Mouse (Mus musculus) gastrocnemius, postnatal 14 days (tissue): ENCODE measurements around the gene Sestd1. TPM values are rescaled to one million over a fixed set of nuclear protein-coding genes. Genes with fewer than 3 reads are reported as not detected.

Source experiments
- DNase-seq: peaks from one replicate; pipeline ENCODE4 v3.0.0; 2021; ENCODE audit warnings: mixed read lengths
- intact Hi-C: fragments of 180-260 bp; cut with DNase I; formaldehyde crosslinking; loops from one replicate; pipeline ENCODE4 v1.15.1; 2025; ENCODE audit warnings: low total_unique reads
- total RNA-seq, 2 experiments: library from RNA; stranded (reverse); gene quantifications; 2 replicates each; pipeline ENCODE4 v1.2.3; 2021

The Sestd1 gene
- total RNA-seq, 2 experiments from 2014 or later: 11.0 to 11.1 TPM

GRCm38 (mm10) chr2:77157546-77157945 is 122.8 kb downstream of the Sestd1 start:
- DNase-seq: no peak
- intact Hi-C loops: no loop called here

DNA sequence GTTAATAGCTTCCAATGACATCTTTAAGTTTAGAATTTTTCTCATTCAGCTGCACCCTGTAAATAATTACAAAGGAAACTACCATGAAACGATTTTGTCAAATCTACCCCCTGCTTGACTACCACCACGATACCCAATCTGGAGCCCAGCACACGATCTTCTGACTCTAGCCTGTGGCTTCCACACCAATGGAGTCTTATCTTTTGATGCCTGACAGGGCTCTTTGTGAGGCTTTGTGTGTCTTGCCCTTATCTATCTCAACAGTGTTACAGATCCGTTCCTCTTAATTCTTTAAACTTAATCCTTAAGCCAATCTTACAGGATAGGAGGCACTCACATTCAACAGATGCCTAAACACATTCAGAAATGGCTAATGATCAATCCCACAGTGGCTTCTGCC is 126.3 kb downstream of the Sestd1 start:
- no peak for DNase-seq
- intact Hi-C loops: no loop called here

DNA sequence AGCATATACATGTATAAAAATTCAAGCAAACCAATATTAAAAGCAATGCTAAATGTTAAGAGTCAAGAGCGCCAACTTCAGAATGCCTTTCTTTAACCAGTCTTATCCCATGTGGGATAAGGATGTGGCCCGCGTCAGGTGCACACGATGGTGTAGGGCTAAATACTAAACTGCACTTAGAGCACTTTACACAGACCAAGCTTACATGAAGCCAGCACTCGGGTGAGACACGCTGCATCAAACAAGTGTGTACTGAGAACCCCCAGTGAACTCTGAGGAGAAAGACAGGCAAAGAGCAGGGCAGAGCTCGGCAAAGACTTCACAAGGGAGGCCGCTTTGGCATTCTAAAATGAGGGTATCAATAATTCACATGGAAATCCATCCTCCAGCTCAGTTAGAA is 129.1 kb downstream of the Sestd1 start:
- intact Hi-C loops: no loop called here
- no peak for DNase-seq

DNA sequence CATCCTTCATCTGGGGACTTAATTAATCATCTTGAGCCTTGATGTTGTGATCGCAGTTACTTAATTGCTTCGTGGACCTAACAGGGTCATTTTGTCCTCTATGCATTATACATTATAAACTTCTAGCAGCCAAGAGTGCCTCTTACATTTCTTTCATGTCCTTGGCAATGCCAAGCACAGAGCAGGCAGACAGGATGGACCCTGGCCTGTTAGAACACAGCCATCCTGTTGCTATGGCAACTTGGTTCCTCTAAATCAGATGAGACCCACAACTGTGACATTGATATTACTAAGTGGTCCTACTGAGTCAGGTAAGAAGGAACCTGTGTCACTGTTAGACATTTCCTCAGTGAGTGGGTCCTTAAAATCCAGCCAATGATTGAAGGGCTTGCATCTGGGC is 130.8 kb downstream of the Sestd1 start:
- intact Hi-C loops: no loop called here
- no peak for DNase-seq

DNA sequence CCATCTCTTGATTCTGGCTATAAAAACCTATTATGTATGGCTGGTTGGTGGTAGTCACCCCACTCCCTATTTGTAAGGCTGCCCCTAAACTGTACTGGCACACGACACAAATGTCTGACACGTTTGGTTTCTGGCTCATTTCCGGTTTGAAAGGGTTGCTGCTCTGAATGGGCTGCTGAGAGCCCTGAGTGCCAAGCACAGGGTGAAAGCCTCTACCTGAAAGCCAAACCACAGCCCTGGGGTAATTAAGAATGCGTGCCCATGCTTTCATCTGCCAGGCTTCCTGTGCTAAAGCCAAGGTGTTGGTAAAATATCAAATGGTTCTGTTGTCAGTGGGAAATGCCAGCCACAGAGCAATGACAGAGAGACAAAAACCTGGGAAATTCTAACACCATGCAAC is 132.2 kb downstream of the Sestd1 start:
- no peak for DNase-seq
- intact Hi-C loops: no loop called here

DNA sequence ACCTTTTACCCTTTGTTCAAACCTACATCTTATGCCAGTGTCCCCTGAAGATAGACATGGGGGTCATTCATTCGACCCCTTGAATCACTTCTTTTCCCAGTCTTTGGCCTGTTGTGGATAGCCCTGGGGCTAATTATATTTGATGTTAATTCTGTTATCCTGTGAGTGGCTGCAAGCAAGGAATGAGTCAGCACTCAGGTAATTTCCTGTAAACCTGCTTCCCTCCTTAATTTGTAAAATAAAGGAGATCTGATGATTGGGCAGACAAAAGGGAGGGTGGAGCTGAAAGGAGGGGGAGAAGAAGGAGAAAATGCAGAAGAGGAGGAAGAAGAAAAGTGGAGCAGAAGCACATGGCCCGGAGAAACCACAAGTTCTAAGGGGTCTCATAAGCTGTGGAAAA is 133.4 kb downstream of the Sestd1 start:
- intact Hi-C loops: no loop called here
- no peak for DNase-seq

DNA sequence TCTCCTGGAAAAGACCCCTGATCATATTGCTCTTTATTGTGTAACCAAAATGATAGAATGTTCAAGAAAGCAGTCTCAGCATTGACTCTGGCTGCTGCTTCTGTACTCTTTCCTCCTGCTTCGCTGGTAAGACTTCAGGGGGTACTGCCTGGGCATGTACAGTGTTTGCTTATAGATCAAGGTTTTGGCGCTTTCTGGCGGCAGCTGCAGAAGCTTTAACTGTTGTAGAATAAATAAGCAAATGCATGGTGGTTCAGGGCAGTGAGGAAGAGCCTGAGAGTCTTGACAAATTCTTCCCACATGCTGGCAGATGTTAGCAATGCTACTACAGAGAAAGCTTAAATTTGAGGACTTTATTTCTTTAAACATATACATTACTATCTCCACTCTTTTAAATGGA is 134.1 kb downstream of the Sestd1 start:
- intact Hi-C loops: no loop called here
- DNase-seq: no peak

DNA sequence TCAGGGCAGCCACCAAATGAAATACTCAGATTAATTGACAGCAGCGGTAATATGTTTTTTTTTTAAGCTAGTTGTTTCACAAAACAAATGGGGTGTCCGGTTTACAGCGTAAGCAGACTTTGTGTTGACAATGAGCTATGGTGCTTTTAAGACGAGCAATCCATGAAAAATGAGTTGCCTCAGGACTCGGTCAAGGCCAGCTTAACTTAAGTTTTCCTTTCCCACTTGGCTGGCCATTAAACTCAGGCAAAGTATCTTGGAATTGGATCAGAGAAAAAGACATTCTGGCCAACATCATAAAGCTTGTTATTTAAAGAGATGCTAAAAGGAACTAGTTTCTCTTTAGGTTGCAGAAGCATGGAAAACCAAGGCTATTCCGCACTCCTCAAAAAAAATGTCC is 136.9 kb downstream of the Sestd1 start:
- no peak for DNase-seq
- intact Hi-C loops: no loop called here

GRCm38 (mm10) chr2:77138879-77139278 is 141.5 kb downstream of the Sestd1 start:
- intact Hi-C loops: no loop called here
- DNase-seq: no peak

DNA sequence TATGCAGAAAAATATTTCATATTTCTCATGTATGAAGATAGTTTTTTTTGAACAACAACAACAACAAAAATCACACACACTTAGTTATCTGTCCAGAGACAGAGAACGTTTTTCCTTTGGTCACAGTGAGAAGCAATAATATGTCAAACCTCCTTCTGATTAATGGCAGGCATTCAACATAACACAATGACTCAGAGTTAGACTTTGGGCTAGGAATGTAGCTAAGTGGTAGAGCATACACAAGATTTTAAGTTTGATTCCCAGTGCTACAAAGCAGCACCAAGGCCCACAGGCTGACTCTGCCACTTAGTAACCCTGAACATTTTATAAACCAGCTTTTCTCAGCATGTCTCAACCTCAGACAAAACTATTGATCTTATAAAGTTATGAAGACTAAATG is 145.5 kb downstream of the Sestd1 start:
- intact Hi-C loops: no loop called here
- DNase-seq: no peak

- intact Hi-C loops: no loop called here
- no peak for DNase-seq
Measured at GRCm38 (mm10) chr2:77133407-77133806, 147.0 kb downstream of the Sestd1 start.

Other genes with a start within 250 kb of the Sestd1 start
- gene Ccdc141, start 110.0 kb downstream of the Sestd1 start, total RNA-seq: 10 to 100 TPM; 26.7 to 35.0 TPM